In genomic region chr17:31308291-31308816, GRCm38 (mm10) we compare ENCODE assay signal across 18 mouse cellular contexts. TPM values are rescaled to one million over a fixed set of nuclear protein-coding genes. Genes with fewer than 3 reads are reported as not detected.
DNase-seq lines count a peak whose midpoint lies in the region; ATAC-seq lines count a peak whose summit lies in the region.
"Had no signal": no experiment of that assay in that cellular context is flagged by ENCODE, and none has a peak within 500 bp of the region (broad histone marks: within the 10 kb centered on the region; RNA-seq: fewer than 3 reads in every experiment).

No protein-coding gene starts in this region.

- H3K9me3 ChIP-seq in heart, embryonic 12.5 days (replicated peaks): no peaks in the 10 kb centered on the region
- no peaks in the 10 kb centered on the region for H3K9me3 ChIP-seq in hindbrain, embryonic 12.5 days (replicated peaks)
- no peaks in the 10 kb centered on the region for H3K9me3 ChIP-seq in hindbrain, embryonic 14.5 days (ENCODE audit: control insufficient read depth, low read length)
- no peaks in the 10 kb centered on the region for H3K9me3 ChIP-seq in embryonic facial prominence, embryonic 10.5 days
- H3K9me3 ChIP-seq in stomach, embryonic 16.5 days (replicated peaks; ENCODE audit: control insufficient read depth, low read length): no peaks in the 10 kb centered on the region
- H3K9me3 ChIP-seq in forebrain, embryonic 10.5 days: no peaks in the 10 kb centered on the region
- H3K9me3 ChIP-seq: embryonic facial prominence, embryonic 15.5 days; forebrain, embryonic 12.5 days; limb, embryonic 15.5 days; megakaryocyte, embryonic 14.5 days had no signal

- no peak overlapping the region for H3K4me2 ChIP-seq in heart, embryonic 12.5 days
- no peak overlapping the region for H3K4me2 ChIP-seq in hindbrain, embryonic 12.5 days (replicated peaks)
- H3K4me2 ChIP-seq in hindbrain, embryonic 14.5 days (replicated peaks): no peak overlapping the region
- no peak overlapping the region for H3K4me2 ChIP-seq in stomach, embryonic 16.5 days (ENCODE audit: low read depth, low read length)
- H3K4me2 ChIP-seq: embryonic facial prominence, embryonic 15.5 days; forebrain, embryonic 12.5 days; limb, embryonic 15.5 days had no signal

- no peak for DNase-seq in heart, adult 8-10 months (ENCODE audit: low spot score)
- DNase-seq in hindbrain, embryonic 14.5 days (ENCODE audit: low spot score): no peak
- DNase-seq in embryonic facial prominence, embryonic 10.5 days (ENCODE audit: low spot score): no peak
- no peak for DNase-seq in forebrain, embryonic 10.5 days (ENCODE audit: extremely low spot score, low spot score)
- DNase-seq: adrenal gland, adult 2 months; cerebellum, adult 11-12 months; kidney, adult 2 months; layer of hippocampus, adult 9-11 months; retina, postnatal 1 day; thymus, postnatal 14 days had no signal

- H3K4me3 ChIP-seq in heart, embryonic 12.5 days: no peak overlapping the region
- no peak overlapping the region for H3K4me3 ChIP-seq in hindbrain, embryonic 12.5 days
- H3K4me3 ChIP-seq in hindbrain, embryonic 14.5 days (replicated peaks; ENCODE audit: low read length): no peak overlapping the region
- H3K4me3 ChIP-seq in embryonic facial prominence, embryonic 10.5 days: no peak overlapping the region
- H3K4me3 ChIP-seq in stomach, embryonic 16.5 days (replicated peaks; ENCODE audit: low read length): no peak overlapping the region
- H3K4me3 ChIP-seq in forebrain, embryonic 10.5 days: no peak overlapping the region
- H3K4me3 ChIP-seq: embryonic facial prominence, embryonic 15.5 days; forebrain, embryonic 12.5 days; limb, embryonic 15.5 days; megakaryocyte, embryonic 14.5 days had no signal

- no peaks in the 10 kb centered on the region for H3K36me3 ChIP-seq in heart, embryonic 12.5 days
- no peaks in the 10 kb centered on the region for H3K36me3 ChIP-seq in hindbrain, embryonic 12.5 days
- 0 out of 2 replicates have a peak, but pooled peaks cover 9% of the 10 kb centered on the region for H3K36me3 ChIP-seq in hindbrain, embryonic 14.5 days (replicated peaks; ENCODE audit: control insufficient read depth, insufficient read depth)
- H3K36me3 ChIP-seq in embryonic facial prominence, embryonic 10.5 days (replicated peaks): no peaks in the 10 kb centered on the region
- H3K36me3 ChIP-seq in stomach, embryonic 16.5 days (ENCODE audit: control insufficient read depth, insufficient read depth, low read length): peaks cover 4% of the 10 kb centered on the region; the same call in 1 of the 2 replicates
- H3K36me3 ChIP-seq in forebrain, embryonic 10.5 days (replicated peaks): no peaks in the 10 kb centered on the region
- H3K36me3 ChIP-seq: embryonic facial prominence, embryonic 15.5 days; forebrain, embryonic 12.5 days; limb, embryonic 15.5 days had no signal

- 68% methylated on average over 7 of the region's 7 CpGs for WGBS in heart, embryonic 12.5 days
- 96% methylated on average over 7 of the region's 7 CpGs for WGBS in hindbrain, embryonic 12.5 days
- 92% methylated on average over 7 of the region's 7 CpGs for WGBS in hindbrain, embryonic 14.5 days
- WGBS in embryonic facial prominence, embryonic 10.5 days: 93% methylated on average over 7 of the region's 7 CpGs
- 69% methylated on average over 7 of the region's 7 CpGs for WGBS in stomach, embryonic 16.5 days
- 94% methylated on average over 7 of the region's 7 CpGs for WGBS in forebrain, embryonic 10.5 days

- H3K4me1 ChIP-seq in heart, embryonic 12.5 days (replicated peaks): peaks cover 27% of the 10 kb centered on the region
- peaks cover 26% of the 10 kb centered on the region for H3K4me1 ChIP-seq in hindbrain, embryonic 12.5 days
- H3K4me1 ChIP-seq in hindbrain, embryonic 14.5 days (replicated peaks; ENCODE audit: control insufficient read depth, insufficient read depth, low read length): peaks cover 6% of the 10 kb centered on the region; the same call in 1 of the 2 replicates
- H3K4me1 ChIP-seq in embryonic facial prominence, embryonic 10.5 days: peaks cover 59% of the 10 kb centered on the region
- no peaks in the 10 kb centered on the region for H3K4me1 ChIP-seq in stomach, embryonic 16.5 days (ENCODE audit: control insufficient read depth, insufficient read depth, low read length)
- peaks cover 43% of the 10 kb centered on the region for H3K4me1 ChIP-seq in forebrain, embryonic 10.5 days

- H3K9ac ChIP-seq in heart, embryonic 12.5 days: no peak overlapping the region
- H3K9ac ChIP-seq in hindbrain, embryonic 12.5 days: no peak overlapping the region
- no peak overlapping the region for H3K9ac ChIP-seq in hindbrain, embryonic 14.5 days
- H3K9ac ChIP-seq in stomach, embryonic 16.5 days (ENCODE audit: low read length): no peak overlapping the region
- H3K9ac ChIP-seq: embryonic facial prominence, embryonic 15.5 days; forebrain, embryonic 12.5 days; limb, embryonic 15.5 days had no signal

- H3K27me3 ChIP-seq in heart, embryonic 12.5 days (replicated peaks): no peaks in the 10 kb centered on the region
- H3K27me3 ChIP-seq in hindbrain, embryonic 12.5 days: no peaks in the 10 kb centered on the region; the same call in 1 of the 2 replicates
- no peaks in the 10 kb centered on the region for H3K27me3 ChIP-seq in hindbrain, embryonic 14.5 days (ENCODE audit: control insufficient read depth, insufficient read depth, low read length)
- H3K27me3 ChIP-seq in embryonic facial prominence, embryonic 10.5 days (replicated peaks; ENCODE audit: low read depth, poor library complexity, severe bottlenecking): no peaks in the 10 kb centered on the region
- H3K27me3 ChIP-seq in stomach, embryonic 16.5 days (ENCODE audit: control insufficient read depth, insufficient read depth, low read length): no peaks in the 10 kb centered on the region
- H3K27me3 ChIP-seq in forebrain, embryonic 10.5 days (ENCODE audit: poor library complexity, severe bottlenecking): no peaks in the 10 kb centered on the region
- H3K27me3 ChIP-seq: embryonic facial prominence, embryonic 15.5 days; forebrain, embryonic 12.5 days; limb, embryonic 15.5 days; megakaryocyte, embryonic 14.5 days had no signal

- peak overlapping the region; percentile 39 for H3K27ac ChIP-seq in heart, embryonic 12.5 days (ENCODE audit: poor library complexity, severe bottlenecking)
- H3K27ac ChIP-seq in hindbrain, embryonic 12.5 days: peak overlapping the region; percentile 77
- H3K27ac ChIP-seq in hindbrain, embryonic 14.5 days: no peak overlapping the region
- H3K27ac ChIP-seq in embryonic facial prominence, embryonic 10.5 days (replicated peaks): peak overlapping the region; percentile 57; the same call in 1 of the 2 replicates
- H3K27ac ChIP-seq in stomach, embryonic 16.5 days (ENCODE audit: low read length): peak overlapping the region; percentile 38
- no peak overlapping the region for H3K27ac ChIP-seq in forebrain, embryonic 10.5 days
- H3K27ac ChIP-seq: embryonic facial prominence, embryonic 15.5 days; forebrain, embryonic 12.5 days; limb, embryonic 15.5 days had no signal

- no peak for ATAC-seq in heart, embryonic 12.5 days (ENCODE audit: insufficient number of reproducible peaks, low FRiP score)
- no peak for ATAC-seq in hindbrain, embryonic 12.5 days (ENCODE audit: low FRiP score)
- ATAC-seq in hindbrain, embryonic 14.5 days (ENCODE audit: low FRiP score): no peak
- ATAC-seq in stomach, embryonic 16.5 days (ENCODE audit: insufficient read depth, low FRiP score): peak; percentile 30; the same call in 1 of the 2 replicates
- ATAC-seq in monocyte, adult 5-6 weeks (replicated peaks; ENCODE audit: insufficient number of reproducible peaks, low FRiP score, low TSS enrichment, poor library complexity, severe bottlenecking): no peak

RNA-seq across cellular contexts. Expression of gene Slc37a1, which starts 21.8 kb away (rescaled TPM):
- polyA plus RNA-seq in heart, embryonic 12.5 days (2016; fragmentation: Nextera tagmentation; extraction: Ambion mirVana): 5.5 TPM in 2 replicates
- 10 to 100 TPM in 2 of 4 experiments, 1 to 10 TPM in 2; 7.9 to 11.9 (median 10.0) TPM for total RNA-seq in heart, adult 8-10 months (2022)
- 15.5 and 15.8 TPM in 2 replicates for polyA plus RNA-seq in hindbrain, embryonic 12.5 days (2016; fragmentation: Nextera tagmentation; extraction: Ambion mirVana)
- polyA plus RNA-seq in hindbrain, embryonic 14.5 days (2014; fragmentation: Nextera tagmentation; extraction: Ambion mirVana): 10.4 and 11.6 TPM in 2 replicates
- 5.3 and 7.7 TPM in 2 replicates for polyA plus RNA-seq in embryonic facial prominence, embryonic 10.5 days (2016; fragmentation: Nextera tagmentation; extraction: Ambion mirVana)
- 16.1 and 22.5 TPM in 2 replicates for polyA plus RNA-seq in stomach, embryonic 16.5 days (2015; fragmentation: Nextera tagmentation; extraction: Ambion mirVana)
- 4.5 and 6.7 TPM in 2 replicates for polyA plus RNA-seq in forebrain, embryonic 10.5 days (2016; fragmentation: Nextera tagmentation; extraction: Ambion mirVana)
- 7.3 to 22.9 TPM (median 9.3 TPM) in 3 replicates for total RNA-seq in monocyte, adult 5-6 weeks (2017)

RNA-seq across cellular contexts. Expression of gene Rsph1, which starts 31.2 kb away (rescaled TPM):
- polyA plus RNA-seq in heart, embryonic 12.5 days (2016; fragmentation: Nextera tagmentation; extraction: Ambion mirVana): 1.6 and 1.8 TPM in 2 replicates
- total RNA-seq in heart, adult 8-10 months (2022): 1 to 10 TPM in 2 of 4 experiments, under 1 TPM in 2; 0.59 to 1.3 (median 0.91) TPM
- polyA plus RNA-seq in hindbrain, embryonic 12.5 days (2016; fragmentation: Nextera tagmentation; extraction: Ambion mirVana): 6.9 and 8.2 TPM in 2 replicates
- polyA plus RNA-seq in hindbrain, embryonic 14.5 days (2014; fragmentation: Nextera tagmentation; extraction: Ambion mirVana): 3.5 and 5.0 TPM in 2 replicates
- 1.8 and 2.1 TPM in 2 replicates for polyA plus RNA-seq in embryonic facial prominence, embryonic 10.5 days (2016; fragmentation: Nextera tagmentation; extraction: Ambion mirVana)
- polyA plus RNA-seq in stomach, embryonic 16.5 days (2015; fragmentation: Nextera tagmentation; extraction: Ambion mirVana): 1.5 and 2.5 TPM in 2 replicates
- polyA plus RNA-seq in forebrain, embryonic 10.5 days (2016; fragmentation: Nextera tagmentation; extraction: Ambion mirVana): 3.5 and 4.3 TPM in 2 replicates
- 1.2 TPM in 1 of 3 replicates, not detected in the others for total RNA-seq in monocyte, adult 5-6 weeks (2017)

Comparison
In these comparisons a context has a peak if more than half of its experiments do, and no peak if none do; other contexts are left out.
1. H3K27ac ChIP-seq: peak in heart, embryonic 12.5 days (single experiment), hindbrain, embryonic 12.5 days (single experiment), embryonic facial prominence, embryonic 10.5 days (single experiment) and stomach, embryonic 16.5 days (single experiment); none in hindbrain, embryonic 14.5 days (single experiment) and forebrain, embryonic 10.5 days (single experiment).